17 mouse cellular contexts compared by ENCODE assay signal in genomic region chr13:13557001-13557743, GRCm38 (mm10). TPM values are rescaled to one million over a fixed set of nuclear protein-coding genes. Genes with fewer than 3 reads are reported as not detected.
A peak's percentile ranks its signal among the peaks of the same experiment; 100 is the strongest.
DNase-seq lines count a peak whose midpoint lies in the region; ATAC-seq lines count a peak whose summit lies in the region.
"Had no signal": no experiment of that assay in that cellular context is flagged by ENCODE, and none has a peak within 500 bp of the region (broad histone marks: within the 10 kb centered on the region; RNA-seq: fewer than 3 reads in every experiment).

No protein-coding gene starts in this region.

- H3K27ac ChIP-seq in midbrain, embryonic 10.5 days (replicated peaks) = no peak overlapping the region
- H3K27ac ChIP-seq: embryonic facial prominence, embryonic 15.5 days; heart, adult 2 months; hindbrain, embryonic 14.5 days; kidney, postnatal 0 days had no signal

- peak; percentile 28 for DNase-seq in thymus, postnatal 0 days (ENCODE audit: low spot score)
- no peak for DNase-seq in thymus, postnatal 10 days (ENCODE audit: low spot score in 2 of 2)
- peak; percentile 34 for DNase-seq in cerebellum, adult 8-10 months
- DNase-seq in right cerebral cortex, postnatal 4 days = no peak
- DNase-seq in midbrain, embryonic 10.5 days (ENCODE audit: low spot score) = no peak
- no peak for DNase-seq in adrenal gland, postnatal 10 days
- no peak for DNase-seq in heart, adult 11 months
- DNase-seq: heart, adult 2 months; lung, adult 18-20 months; right cerebral cortex, adult 18-20 months had no signal

- ATAC-seq in hematopoietic stem cell, adult 5-6 weeks (replicated peaks in 1 of 2; ENCODE audit: insufficient read depth in 1 of 2, low FRiP score in 2 of 2, low TSS enrichment in 1 of 2, low read depth in 1 of 2, poor library complexity in 2 of 2, severe bottlenecking in 2 of 2) = peak; percentile 64 to 68
- ATAC-seq: CD4-positive, CD25-positive, alpha-beta regulatory T cell, adult 4 months; intestine, postnatal 0 days had no signal

- H3K4me3 ChIP-seq in midbrain, embryonic 10.5 days = no peak overlapping the region
- H3K4me3 ChIP-seq: embryonic facial prominence, embryonic 15.5 days; heart, adult 2 months; megakaryocyte, embryonic 14.5 days had no signal

- no peaks in the 10 kb centered on the region for H3K9me3 ChIP-seq in midbrain, embryonic 10.5 days (replicated peaks)
- H3K9me3 ChIP-seq: embryonic facial prominence, embryonic 15.5 days; megakaryocyte, embryonic 14.5 days had no signal

- WGBS in midbrain, embryonic 10.5 days = 82% methylated on average over 5 of the region's 5 CpGs

- peaks cover 59% of the 10 kb centered on the region for H3K27me3 ChIP-seq in midbrain, embryonic 10.5 days (ENCODE audit: low read depth, poor library complexity, severe bottlenecking)
- H3K27me3 ChIP-seq: embryonic facial prominence, embryonic 15.5 days had no signal

- no peaks in the 10 kb centered on the region for H3K4me1 ChIP-seq in midbrain, embryonic 10.5 days
- H3K4me1 ChIP-seq: embryonic facial prominence, embryonic 15.5 days had no signal

- no peaks in the 10 kb centered on the region for H3K36me3 ChIP-seq in midbrain, embryonic 10.5 days
- H3K36me3 ChIP-seq: embryonic facial prominence, embryonic 15.5 days had no signal

RNA-seq across cellular contexts. Expression of gene Lyst, which starts 33.0 kb away (rescaled TPM):
- polyA plus RNA-seq in thymus, postnatal 0 days (2015; fragmentation: Nextera tagmentation; extraction: Ambion mirVana) = 11.5 and 16.3 TPM in 2 replicates
- 38.0 and 82.2 TPM in 2 replicates for total RNA-seq in hematopoietic stem cell, adult 5-6 weeks (2017)
- polyA plus RNA-seq in midbrain, embryonic 10.5 days (2016; fragmentation: Nextera tagmentation; extraction: Ambion mirVana) = 1.9 and 3.3 TPM in 2 replicates
- 10 to 100 TPM; 25.5 to 30.3 TPM for total RNA-seq in adrenal gland, postnatal 10 days (2021)

Comparison
In these comparisons a context has a peak if more than half of its experiments do, and no peak if none do; other contexts are left out.
1. DNase-seq: peak in thymus, postnatal 0 days (single experiment) and cerebellum, adult 8-10 months (single experiment); none in thymus, postnatal 10 days (0 of 2), right cerebral cortex, postnatal 4 days (single experiment), midbrain, embryonic 10.5 days (single experiment), adrenal gland, postnatal 10 days (single experiment) and heart, adult 11 months (single experiment).